ENCODE assay signal across 7 mouse cellular contexts in the genomic region with DNA sequence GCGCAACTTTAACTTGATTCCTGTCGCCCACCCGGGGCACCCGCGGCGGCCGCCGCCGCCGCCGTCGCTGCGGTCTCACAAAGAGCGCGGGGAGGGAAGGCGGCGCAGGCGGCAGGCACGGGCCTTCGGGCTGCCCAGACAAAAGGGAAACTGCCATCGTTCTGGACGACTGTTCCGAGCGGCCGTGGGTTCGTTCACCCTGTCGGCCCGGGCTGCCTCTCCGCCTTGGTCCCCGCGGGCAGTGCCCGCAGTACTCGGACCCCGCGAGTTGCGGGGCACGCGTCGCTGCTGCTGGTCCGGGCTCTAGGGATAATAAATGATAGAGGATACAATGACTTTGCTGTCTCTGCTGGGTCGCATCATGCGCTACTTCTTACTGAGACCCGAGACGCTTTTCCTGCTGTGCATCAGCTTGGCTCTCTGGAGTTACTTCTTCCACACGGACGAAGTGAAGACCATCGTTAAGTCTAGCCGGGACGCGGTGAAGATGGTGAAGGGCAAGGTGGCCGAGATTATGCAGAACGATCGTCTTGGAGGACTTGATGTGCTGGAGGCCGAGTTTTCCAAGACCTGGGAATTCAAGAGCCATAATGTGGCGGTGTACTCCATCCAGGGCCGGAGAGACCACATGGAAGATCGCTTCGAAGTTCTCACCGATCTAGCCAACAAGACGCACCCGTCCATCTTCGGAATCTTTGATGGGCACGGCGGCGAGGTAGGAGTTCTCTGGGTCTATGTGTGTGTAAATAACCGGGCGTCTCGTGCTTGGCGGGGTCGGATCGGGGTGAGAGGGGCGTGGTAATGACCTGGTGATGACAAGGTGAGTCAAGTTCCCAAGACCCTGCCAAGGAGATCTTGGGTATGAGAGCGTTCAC. TPM values are rescaled to one million over a fixed set of nuclear protein-coding genes. Genes with fewer than 3 reads are reported as not detected.
DNase-seq lines count a peak whose midpoint lies in the region; ATAC-seq lines count a peak whose summit lies in the region.

No protein-coding gene starts in this region.

- H3K27me3 ChIP-seq in heart, embryonic 11.5 days (ENCODE audit: control insufficient read depth, insufficient read depth, low read length): no peaks in the 10 kb centered on the region
- peaks cover 13% of the 10 kb centered on the region; the same call in 1 of the 2 replicates for H3K27me3 ChIP-seq in midbrain, embryonic 10.5 days (ENCODE audit: low read depth, poor library complexity, severe bottlenecking)
- no peaks in the 10 kb centered on the region; the same call in 1 of the 2 replicates for H3K27me3 ChIP-seq in stomach, embryonic 16.5 days (ENCODE audit: control insufficient read depth, insufficient read depth, low read length)

- peak overlapping the region; percentile 22; the same call in 1 of the 2 replicates for H3K27ac ChIP-seq in heart, embryonic 11.5 days (ENCODE audit: low read depth, low read length)
- H3K27ac ChIP-seq in midbrain, embryonic 10.5 days (replicated peaks): peak overlapping the region; percentile 98
- peak overlapping the region; percentile 72 for H3K27ac ChIP-seq in stomach, embryonic 16.5 days (ENCODE audit: low read length)

- peak overlapping the region; percentile 77 for H3K4me3 ChIP-seq in heart, embryonic 11.5 days (ENCODE audit: low read depth, low read length)
- H3K4me3 ChIP-seq in midbrain, embryonic 10.5 days: peak overlapping the region; percentile 84
- H3K4me3 ChIP-seq in stomach, embryonic 16.5 days (replicated peaks; ENCODE audit: low read length): peak overlapping the region; percentile 62

- peak overlapping the region; percentile 88 for H3K9ac ChIP-seq in heart, embryonic 11.5 days (ENCODE audit: low read depth, low read length)
- peak overlapping the region; percentile 85 for H3K9ac ChIP-seq in stomach, embryonic 16.5 days (ENCODE audit: low read length)

- H3K9me3 ChIP-seq in heart, embryonic 11.5 days (replicated peaks; ENCODE audit: control insufficient read depth, low read length): no peaks in the 10 kb centered on the region
- H3K9me3 ChIP-seq in midbrain, embryonic 10.5 days (replicated peaks): no peaks in the 10 kb centered on the region
- no peaks in the 10 kb centered on the region for H3K9me3 ChIP-seq in stomach, embryonic 16.5 days (replicated peaks; ENCODE audit: control insufficient read depth, low read length)

- under 1% methylated on average over 71 of the region's 73 CpGs for WGBS in heart, embryonic 11.5 days (ENCODE audit: insufficient replicate concordance)
- WGBS in midbrain, embryonic 10.5 days: under 1% methylated on average over 73 of the region's 73 CpGs
- WGBS in stomach, embryonic 16.5 days: under 1% methylated on average over 73 of the region's 73 CpGs

- peak; percentile 64 for DNase-seq in MN1 (ENCODE audit: low spot score)
- DNase-seq in embryo, embryonic 11 days: peak; percentile 78
- peak; percentile 16 for DNase-seq in kidney, postnatal 10 days
- DNase-seq in midbrain, embryonic 10.5 days (ENCODE audit: low spot score): peak; percentile 78

- ATAC-seq in CD4-positive, CD25-positive, alpha-beta regulatory T cell, adult 4 months: peak; percentile 29
- peak; percentile 35 for ATAC-seq in heart, embryonic 11.5 days (replicated peaks; ENCODE audit: insufficient number of reproducible peaks, low FRiP score, low TSS enrichment)
- peak; percentile 8 for ATAC-seq in stomach, embryonic 16.5 days (ENCODE audit: insufficient read depth, low FRiP score)

- peaks cover 11% of the 10 kb centered on the region for H3K4me1 ChIP-seq in heart, embryonic 11.5 days (ENCODE audit: control insufficient read depth, insufficient read depth, low read length)
- H3K4me1 ChIP-seq in midbrain, embryonic 10.5 days: peaks cover 37% of the 10 kb centered on the region
- H3K4me1 ChIP-seq in stomach, embryonic 16.5 days (ENCODE audit: control insufficient read depth, insufficient read depth, low read length): peaks cover 26% of the 10 kb centered on the region

- no peaks in the 10 kb centered on the region for H3K36me3 ChIP-seq in heart, embryonic 11.5 days (ENCODE audit: control insufficient read depth, insufficient read depth, low read length)
- H3K36me3 ChIP-seq in midbrain, embryonic 10.5 days: 0 out of 2 replicates have a peak, but pooled peaks cover 2% of the 10 kb centered on the region
- H3K36me3 ChIP-seq in stomach, embryonic 16.5 days (ENCODE audit: control insufficient read depth, insufficient read depth, low read length): no peaks in the 10 kb centered on the region

- peak overlapping the region; percentile 96 for H3K4me2 ChIP-seq in heart, embryonic 11.5 days
- peak overlapping the region; percentile 73 for H3K4me2 ChIP-seq in stomach, embryonic 16.5 days (ENCODE audit: low read depth, low read length)

RNA-seq across cellular contexts. Expression of a gene that starts 0.8 kb away (rescaled TPM):
- polyA plus RNA-seq in CD4-positive, CD25-positive, alpha-beta regulatory T cell, adult 4 months (2017; shearing (Covaris generic)): 1 to 10 TPM; 4.4 to 6.9 TPM
- 5.6 and 8.8 TPM in 2 replicates for polyA plus RNA-seq in heart, embryonic 11.5 days (2014; fragmentation: Nextera tagmentation; extraction: Ambion mirVana)
- polyA plus RNA-seq in midbrain, embryonic 10.5 days (2016; fragmentation: Nextera tagmentation; extraction: Ambion mirVana): 14.8 and 15.6 TPM in 2 replicates
- 7.3 and 7.4 TPM in 2 replicates for polyA plus RNA-seq in stomach, embryonic 16.5 days (2015; fragmentation: Nextera tagmentation; extraction: Ambion mirVana)

Comparison
In these comparisons a context has a peak if more than half of its experiments do, and no peak if none do; other contexts are left out.
1. Peak in every context shown above with its lines: DNase-seq, ATAC-seq, H3K4me3 ChIP-seq and H3K27ac ChIP-seq.
2. DNase-seq: peak in every context shown above with its lines; median percentile 78 in embryo, embryonic 11 days; 78 in midbrain, embryonic 10.5 days; 64 in MN1; 16 in kidney, postnatal 10 days.
3. H3K27ac ChIP-seq: peak in every context shown above with its lines; median percentile 98 in midbrain, embryonic 10.5 days; 72 in stomach, embryonic 16.5 days; 22 in heart, embryonic 11.5 days.